Mouse (Mus musculus) brain, embryonic 14.5 days (tissue): ENCODE measurements around the gene Gm12166.

Source experiments
- CTCF ChIP-seq: fragments of 200-500 bp; IDR thresholded peaks from 2 replicates; pipeline ENCODE4 v1.5.1; 2012; ENCODE audit warnings: inconsistent platforms, mild to moderate bottlenecking, moderate library complexity, borderline replicate concordance; ENCODE audit not compliant: insufficient read depth, insufficient read length; ENCODE audit errors: extremely low read depth
- POLR2A ChIP-seq: fragments of 200-500 bp; IDR thresholded peaks from 2 replicates; pipeline ENCODE4 v1.6.1; 2012; ENCODE audit warnings: mild to moderate bottlenecking, inconsistent platforms, borderline replicate concordance; ENCODE audit not compliant: poor library complexity, insufficient read depth, insufficient read length, severe bottlenecking; ENCODE audit errors: extremely low read depth

GRCm38 (mm10) chr11:46072466-46073060, 20.4 kb upstream of the Gm12166 start:
- no peak for TF ChIP-seq CTCF
- TF ChIP-seq POLR2A: no peak
